Mouse (Mus musculus): ENCODE results near the gene Phyhipl. TPM values are rescaled to one million over a fixed set of nuclear protein-coding genes. Genes with fewer than 3 reads are reported as not detected.

Gene Phyhipl
- total and polyA plus RNA-seq, 3 experiments: not detected

GRCm38 (mm10) chr10:70651769-70652648, 3.8 kb downstream of the Phyhipl start:
- DNase-seq (ENCODE audit: extremely low read depth): no peak
- Histone ChIP-seq H3K9ac (ENCODE audit: insufficient read depth, low read depth) (no peak overlapping the region), H3K36me3 (replicated peaks in 1 of 2; ENCODE audit: control insufficient read depth in 1 of 2, insufficient read depth in 1 of 2, low read length in 1 of 2) (no peaks in the 10 kb centered on the region), H3K9me3 (replicated peaks; ENCODE audit: low read length) (peaks cover 62% of the 10 kb centered on the region), H3K4me1 (ENCODE audit: control insufficient read depth in 1 of 2, insufficient read depth in 2 of 2) (no peaks in the 10 kb centered on the region), H3K27me3 (replicated peaks) (no peaks in the 10 kb centered on the region), H3K79me2 (replicated peaks; ENCODE audit: control insufficient read depth, extremely low read depth, insufficient read depth, poor library complexity, severe bottlenecking) (no peaks in the 10 kb centered on the region), H3K27ac (ENCODE audit: insufficient read depth, low read depth) (no peak overlapping the region), H3K4me2 (ENCODE audit: insufficient read depth, low read depth, poor library complexity, severe bottlenecking) (no peak overlapping the region), H3K4me3 (replicated peaks in 1 of 3; ENCODE audit: low read depth in 2 of 3, low read length in 2 of 3, poor library complexity in 1 of 3) (no peak overlapping the region)
- TF ChIP-seq TBP (conservative IDR thresholded peaks at IDR 0.05; ENCODE audit: low read depth, low read length): no peak
- no peak for TF ChIP-seq USF1 (IDR thresholded peaks at IDR 0.05; ENCODE audit: low read depth, low read length)
- TF ChIP-seq NRF1 (IDR thresholded peaks at IDR 0.05; ENCODE audit: low read depth, low read length): no peak
- TF ChIP-seq MYC (IDR thresholded peaks at IDR 0.05; ENCODE audit: low read depth, low read length): no peak
- TF ChIP-seq ELF1 (IDR thresholded peaks at IDR 0.05; ENCODE audit: low read depth, low read length): no peak
- TF ChIP-seq TCF12 (IDR thresholded peaks at IDR 0.05; ENCODE audit: low read depth, low read length): no peak
- TF ChIP-seq JUN (IDR thresholded peaks at IDR 0.05; ENCODE audit: insufficient read depth, low read depth, low read length): no peak
- no peak for TF ChIP-seq MEF2A (IDR thresholded peaks at IDR 0.05; ENCODE audit: borderline replicate concordance, low read depth, low read length)
- no peak for TF ChIP-seq POLR2AphosphoS2 (IDR thresholded peaks at IDR 0.05; ENCODE audit: low read depth, low read length)
- no peak for TF ChIP-seq NELFE (IDR thresholded peaks at IDR 0.05; ENCODE audit: low read depth, low read length)
- TF ChIP-seq MXI1 (IDR thresholded peaks at IDR 0.05; ENCODE audit: low read depth, low read length): no peak
- TF ChIP-seq CTCF (conservative IDR thresholded peaks at IDR 0.05 in 1 of 2, IDR thresholded peaks at IDR 0.05 in 1 of 2; ENCODE audit: low read depth in 2 of 2, low read length in 2 of 2): no peak
- TF ChIP-seq ZC3H11A (IDR thresholded peaks at IDR 0.05; ENCODE audit: low read depth, low read length): no peak
- TF ChIP-seq E2F4 (IDR thresholded peaks at IDR 0.05; ENCODE audit: insufficient replicate concordance, low read depth, low read length): no peak
- TF ChIP-seq RAD21 (IDR thresholded peaks at IDR 0.05; ENCODE audit: low read depth, low read length): no peak
- TF ChIP-seq ZMIZ1 (IDR thresholded peaks at IDR 0.05; ENCODE audit: low read depth, low read length): no peak
- TF ChIP-seq POLR2A (IDR thresholded peaks at IDR 0.05; ENCODE audit: low read depth, low read length): no peak
- no peak for TF ChIP-seq MAX (IDR thresholded peaks at IDR 0.05; ENCODE audit: low read length)
- no peak for TF ChIP-seq ETS1 (conservative IDR thresholded peaks at IDR 0.05; ENCODE audit: low read depth, low read length)
- no peak for TF ChIP-seq MAFK (IDR thresholded peaks at IDR 0.05; ENCODE audit: insufficient replicate concordance, low read length)
- dilution Hi-C loops (cut with MboI; ENCODE audit: extremely low pct_ligation_motif_present, extremely low pct_unique_long_range_greater_than_20kb, low sequenced_read_pairs) (no loop called here), in situ Hi-C loops (cut with MboI; ENCODE audit: low pct_ligation_motif_present, low pct_unique_long_range_greater_than_20kb, low sequenced_read_pairs) (no loop called here)

GRCm38 (mm10) chr10:70648831-70649230, 6.9 kb downstream of the Phyhipl start:
- Histone ChIP-seq H3K4me2 (ENCODE audit: insufficient read depth, low read depth, poor library complexity, severe bottlenecking) (no peak overlapping the region), H3K79me2 (replicated peaks; ENCODE audit: control insufficient read depth, extremely low read depth, insufficient read depth, poor library complexity, severe bottlenecking) (no peaks in the 10 kb centered on the region), H3K27ac (ENCODE audit: insufficient read depth, low read depth) (no peak overlapping the region), H3K4me3 (replicated peaks in 1 of 3; ENCODE audit: low read depth in 2 of 3, low read length in 2 of 3, poor library complexity in 1 of 3) (no peak overlapping the region), H3K36me3 (replicated peaks in 1 of 2; ENCODE audit: control insufficient read depth in 1 of 2, insufficient read depth in 1 of 2, low read length in 1 of 2) (no peaks in the 10 kb centered on the region), H3K27me3 (replicated peaks) (no peaks in the 10 kb centered on the region), H3K9ac (ENCODE audit: insufficient read depth, low read depth) (no peak overlapping the region), H3K4me1 (ENCODE audit: control insufficient read depth in 1 of 2, insufficient read depth in 2 of 2) (no peaks in the 10 kb centered on the region), H3K9me3 (replicated peaks; ENCODE audit: low read length) (peaks cover 47% of the 10 kb centered on the region)
- DNase-seq (ENCODE audit: extremely low read depth): no peak
- dilution Hi-C loops (cut with MboI; ENCODE audit: extremely low pct_ligation_motif_present, extremely low pct_unique_long_range_greater_than_20kb, low sequenced_read_pairs) (no loop called here), in situ Hi-C loops (cut with MboI; ENCODE audit: low pct_ligation_motif_present, low pct_unique_long_range_greater_than_20kb, low sequenced_read_pairs) (no loop called here)
- TF ChIP-seq SMC3 (IDR thresholded peaks at IDR 0.05; ENCODE audit: low read depth, low read length) (no peak), MXI1 (IDR thresholded peaks at IDR 0.05; ENCODE audit: low read depth, low read length) (no peak), POLR2A (IDR thresholded peaks at IDR 0.05; ENCODE audit: low read depth, low read length) (no peak), MAX (IDR thresholded peaks at IDR 0.05; ENCODE audit: low read length) (no peak), MEF2A (IDR thresholded peaks at IDR 0.05; ENCODE audit: borderline replicate concordance, low read depth, low read length) (no peak), TCF12 (IDR thresholded peaks at IDR 0.05; ENCODE audit: low read depth, low read length) (no peak), JUND (conservative IDR thresholded peaks at IDR 0.05; ENCODE audit: low read depth, low read length) (no peak)

Measured in CH12.LX (cell line).